Mouse (Mus musculus) CH12.LX (cell line): Measurements from ENCODE around the gene Sema6d.

Source experiments
- BHLHE40 ChIP-seq: IDR thresholded peaks from 2 replicates; pipeline ENCODE4 v1.6.1; 2011; ENCODE audit warnings: mild to moderate bottlenecking, low read depth, low read length, improper control_type of control experiment
- CHD2 ChIP-seq: IDR thresholded peaks from 2 replicates; pipeline ENCODE4 v1.6.1; 2011; ENCODE audit warnings: low read length, improper control_type of control experiment
- CTCF ChIP-seq, 2 experiments: IDR thresholded peaks in 1 of 2; conservative IDR thresholded peaks in 1 of 2; 2 replicates each; pipeline ENCODE4 v1.5.1; 2011 to 2012; ENCODE audit warnings: low read depth in 2 of 2, low read length in 2 of 2, improper control_type of control experiment in 1 of 2, inconsistent platforms in 1 of 2, mild to moderate bottlenecking in 1 of 2, moderate library complexity in 1 of 2
- E2F4 ChIP-seq: IDR thresholded peaks from 2 replicates; pipeline ENCODE4 v1.6.1; 2011; ENCODE audit warnings: low read depth, low read length, improper control_type of control experiment; ENCODE audit not compliant: insufficient replicate concordance
- EP300 ChIP-seq: IDR thresholded peaks from 2 replicates; pipeline ENCODE4 v1.6.1; 2011; ENCODE audit warnings: low read length, improper control_type of control experiment
- MAFK ChIP-seq: IDR thresholded peaks from 2 replicates; pipeline ENCODE4 v1.6.1; 2011; ENCODE audit warnings: low read length, improper control_type of control experiment; ENCODE audit not compliant: insufficient replicate concordance
- MXI1 ChIP-seq: IDR thresholded peaks from 2 replicates; pipeline ENCODE4 v1.6.1; 2011; ENCODE audit warnings: mild to moderate bottlenecking, low read depth, low read length, improper control_type of control experiment
- POLR2A ChIP-seq: IDR thresholded peaks from 2 replicates; pipeline ENCODE4 v1.6.1; 2011; ENCODE audit warnings: low read depth, mild to moderate bottlenecking, improper control_type of control experiment, low read length
- RAD21 ChIP-seq: IDR thresholded peaks from 2 replicates; pipeline ENCODE4 v1.6.1; 2011; ENCODE audit warnings: low read depth, mild to moderate bottlenecking, low read length, improper control_type of control experiment, moderate library complexity
- SMC3 ChIP-seq: IDR thresholded peaks from 2 replicates; pipeline ENCODE4 v1.6.1; 2011; ENCODE audit warnings: low read depth, low read length, improper control_type of control experiment
- USF1 ChIP-seq: IDR thresholded peaks from 2 replicates; pipeline ENCODE4 v1.6.1; 2014; ENCODE audit warnings: low read depth, mild to moderate bottlenecking, inconsistent platforms, low read length, improper control_type of control experiment

DNA sequence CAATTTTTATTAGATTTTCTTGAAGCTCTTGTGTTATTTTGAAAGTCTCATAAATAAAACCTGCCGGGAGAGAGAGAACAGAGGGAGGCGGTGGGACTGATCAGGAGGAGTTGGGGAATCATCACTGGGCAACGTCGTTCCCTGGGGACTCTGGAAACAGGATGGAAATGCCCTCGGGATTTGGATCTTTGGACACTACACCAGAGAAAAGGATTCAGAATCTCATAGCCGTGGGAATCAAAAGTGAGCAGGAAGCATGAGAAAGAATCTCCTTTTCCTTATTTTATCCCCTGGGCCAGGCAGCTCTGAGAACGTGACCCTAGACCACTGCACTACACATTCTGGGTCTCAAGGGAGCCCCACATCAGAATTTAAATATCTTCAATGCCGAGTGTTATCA, 313.8 kb downstream of the Sema6d start:
- TF ChIP-seq EP300 (no peak), E2F4 (no peak), RAD21 (no peak), CHD2 (no peak), CTCF (conservative IDR thresholded peaks at IDR 0.05 in 1 of 2, IDR thresholded peaks at IDR 0.05 in 1 of 2; ENCODE audit: low read depth in 2 of 2, low read length in 2 of 2) (no peak), BHLHE40 (no peak), MAFK (no peak), MXI1 (no peak), POLR2A (no peak), USF1 (no peak), SMC3 (no peak)
